Mouse (Mus musculus) liver, adult 2 months (tissue): Measurements from ENCODE around the gene Lars2. TPM values are rescaled to one million over a fixed set of nuclear protein-coding genes. Genes with fewer than 3 reads are reported as not detected.
A peak's percentile ranks its signal among the peaks of the same experiment; 100 is the strongest.

Source experiments
- DNase-seq: peaks from one replicate; pipeline ENCODE4 v3.0.0-alpha.2; 2011; ENCODE audit warnings: low read depth, low spot score; ENCODE audit errors: extremely low read depth
- H3K27ac ChIP-seq: fragments of 200-500 bp; replicated peaks from 2 replicates; pipeline ENCODE4 v1.5.1; 2012; ENCODE audit warnings: low read depth, mild to moderate bottlenecking, control low read depth, inconsistent platforms, low read length; ENCODE audit not compliant: insufficient read depth
- H3K27me3 ChIP-seq: fragments of 200-500 bp; 2 replicates; pipeline ENCODE4 v1.6.1; 2012; ENCODE audit warnings: mild to moderate bottlenecking, moderate library complexity, low read length, inconsistent platforms; ENCODE audit not compliant: control insufficient read depth, insufficient read depth
- H3K36me3 ChIP-seq: fragments of 200-500 bp; 2 replicates; pipeline ENCODE4 v1.6.1; 2012; ENCODE audit warnings: low read length, inconsistent platforms; ENCODE audit not compliant: control insufficient read depth, insufficient read depth
- H3K4me1 ChIP-seq: fragments of 200-500 bp; 2 replicates; pipeline ENCODE4 v1.6.1; 2011; ENCODE audit warnings: low read length; ENCODE audit not compliant: control insufficient read depth, insufficient read depth
- H3K4me3 ChIP-seq: fragments of 200-500 bp; 2 replicates; pipeline ENCODE4 v1.5.1; 2011; ENCODE audit warnings: low read depth, mild to moderate bottlenecking, control low read depth, low read length, moderate library complexity; ENCODE audit not compliant: insufficient read depth
- H3K79me2 ChIP-seq: fragments of 200-500 bp; 2 replicates; pipeline ENCODE4 v1.6.1; 2012; ENCODE audit warnings: inconsistent platforms, mild to moderate bottlenecking, low read length, moderate library complexity; ENCODE audit not compliant: control insufficient read depth, insufficient read depth
- H3K9ac ChIP-seq: fragments of 200-500 bp; 2 replicates; pipeline ENCODE4 v1.6.1; 2012; ENCODE audit warnings: low read depth, mild to moderate bottlenecking, control low read depth, inconsistent platforms, low read length
- CTCF ChIP-seq: fragments of 200-500 bp; IDR thresholded peaks from 2 replicates; pipeline ENCODE4 v1.5.1; 2011; ENCODE audit warnings: low read depth, low read length, control low read depth
- POLR2A ChIP-seq: fragments of 200-500 bp; IDR thresholded peaks from 2 replicates; pipeline ENCODE4 v1.6.1; 2011; ENCODE audit warnings: low read length, control low read depth; ENCODE audit not compliant: insufficient read depth; ENCODE audit errors: extremely low read depth
- WGBS: fragments of 180-500 bp; shearing (Covaris S2); methylation state at CpG from one replicate; pipeline ENCODE4 v1.1.7; 2018; 5-methylcytosine and 5-hydroxymethylcytosine counted together
- polyA plus RNA-seq: library from polyadenylated mRNA; depleted of rRNA; stranded (reverse); fragments of >200 nt; gene quantifications from 2 replicates; pipeline ENCODE4 v1.2.3, GENCODE M21; 2012
- total RNA-seq: library from RNA; depleted of rRNA; stranded (reverse); fragments of >200 nt; gene quantifications from 2 replicates; pipeline ENCODE4 v1.2.3, GENCODE M21; 2014

Lars2 gene
- total and polyA plus RNA-seq, 2 experiments = 24.1 to 482 TPM

- WGBS = 77% methylated on average over 5 of the region's 5 CpGs
- H3K9ac ChIP-seq = no peak overlapping the region
- no peak for DNase-seq
Observed at GRCm38 (mm10) chr9:123497906-123498305, 131.2 kb downstream of the Lars2 start.

GRCm38 (mm10) chr9:123500480-123500879 lies 133.8 kb downstream of the Lars2 start:
- peaks cover 7% of the 10 kb centered on the region; the same call in 1 of the 2 replicates for H3K4me1 ChIP-seq
- H3K36me3 ChIP-seq = peaks cover 5% of the 10 kb centered on the region
- H3K4me3 ChIP-seq = no peak overlapping the region
- H3K27me3 ChIP-seq = no peaks in the 10 kb centered on the region
- no peak overlapping the region for H3K27ac ChIP-seq
- 78% methylated on average over 4 of the region's 4 CpGs for WGBS
- no peak for DNase-seq
- peaks cover 6% of the 10 kb centered on the region; the same call in 1 of the 2 replicates for H3K79me2 ChIP-seq
- TF ChIP-seq POLR2A (no peak), CTCF (no peak)
- no peak overlapping the region for H3K9ac ChIP-seq

More at GRCm38 (mm10) chr9:123497906-123498305, 131.2 kb downstream of the Lars2 start:
- Histone ChIP-seq H3K4me3 (no peak overlapping the region), H3K36me3 (peaks cover 2% of the 10 kb centered on the region), H3K27ac (no peak overlapping the region), H3K27me3 (no peaks in the 10 kb centered on the region), H3K4me1 (peaks cover 9% of the 10 kb centered on the region; the same call in 1 of the 2 replicates), H3K79me2 (peaks cover 6% of the 10 kb centered on the region; the same call in 1 of the 2 replicates)
- no peak for TF ChIP-seq CTCF

DNA sequence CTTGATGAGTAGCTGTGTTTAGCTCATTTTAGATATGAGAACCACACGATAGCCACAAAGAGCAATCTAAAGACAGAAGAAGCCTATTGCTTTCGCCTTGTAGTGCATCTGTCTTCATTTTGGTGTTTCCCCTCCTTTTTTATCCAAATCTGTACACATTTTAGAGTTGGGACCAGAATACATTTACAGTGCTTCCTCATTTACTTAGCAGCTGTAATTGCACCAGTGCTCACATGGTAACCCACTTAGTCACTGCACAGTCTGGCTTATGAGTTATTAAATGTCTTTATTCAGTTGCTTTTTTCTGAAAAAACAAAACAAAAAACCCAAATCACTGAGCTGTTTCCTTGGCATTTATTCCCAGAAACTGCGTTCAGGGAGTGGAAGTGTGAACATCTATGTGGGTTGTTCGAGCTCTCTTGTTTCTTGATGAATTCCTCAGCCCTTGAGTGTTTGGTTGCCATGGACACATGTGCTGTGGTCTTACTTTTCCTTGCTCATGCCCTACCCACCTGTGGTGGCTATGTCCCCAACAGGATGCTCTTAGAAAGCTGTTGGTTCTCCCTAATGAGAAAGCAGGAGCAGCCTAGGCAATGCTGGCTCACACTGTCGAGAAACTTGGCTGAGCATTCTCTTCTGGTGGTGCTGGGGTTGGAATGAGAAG lies 136.6 kb downstream of the Lars2 start:
- WGBS = 88% methylated on average over 5 of the region's 5 CpGs
- no peak overlapping the region for H3K27ac ChIP-seq
- peaks cover 5% of the 10 kb centered on the region for H3K36me3 ChIP-seq
- no peaks in the 10 kb centered on the region for H3K79me2 ChIP-seq
- no peak for TF ChIP-seq CTCF
- no peak for TF ChIP-seq POLR2A
- no peak for DNase-seq
- no peaks in the 10 kb centered on the region for H3K27me3 ChIP-seq
- H3K9ac ChIP-seq = no peak overlapping the region
- peaks cover 7% of the 10 kb centered on the region for H3K4me1 ChIP-seq
- H3K4me3 ChIP-seq = no peak overlapping the region

DNA sequence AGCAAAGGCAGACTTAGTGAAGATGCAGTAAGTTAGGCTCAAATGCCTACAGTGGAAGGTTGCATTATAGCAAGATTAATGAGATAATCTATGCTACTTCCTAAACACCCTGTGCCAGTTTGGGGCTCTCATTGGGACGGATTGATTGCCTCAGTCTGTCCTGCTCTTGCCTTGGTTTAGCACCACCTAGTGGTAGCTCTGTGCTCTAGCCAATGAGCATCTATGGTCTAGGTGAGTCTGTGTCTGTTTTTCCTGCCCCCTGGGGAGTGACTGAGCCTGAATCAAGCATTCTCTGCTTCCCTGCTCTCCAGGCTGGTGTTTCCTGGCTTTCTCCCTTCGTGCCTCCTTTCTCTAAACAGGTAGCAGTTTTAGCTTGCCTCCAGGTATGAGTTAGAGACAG lies 137.6 kb downstream of the Lars2 start:
- no peak overlapping the region for H3K9ac ChIP-seq
- peak; percentile 66 for DNase-seq
- peaks cover 7% of the 10 kb centered on the region for H3K4me1 ChIP-seq
- 12% methylated on average over 2 of the region's 2 CpGs for WGBS
- no peak overlapping the region for H3K4me3 ChIP-seq
- peaks cover 5% of the 10 kb centered on the region for H3K36me3 ChIP-seq
- no peaks in the 10 kb centered on the region for H3K27me3 ChIP-seq
- no peaks in the 10 kb centered on the region for H3K79me2 ChIP-seq
- no peak for TF ChIP-seq POLR2A
- peak; percentile 75 for TF ChIP-seq CTCF
- H3K27ac ChIP-seq = no peak overlapping the region

GRCm38 (mm10) chr9:123505598-123505997 lies 138.9 kb downstream of the Lars2 start:
- H3K4me1 ChIP-seq = peaks cover 16% of the 10 kb centered on the region
- 12% methylated on average over 1 of the region's 1 CpGs for WGBS
- TF ChIP-seq CTCF (no peak), POLR2A (no peak)

More at GRCm38 (mm10) chr9:123505598-123505997, 138.9 kb downstream of the Lars2 start:
- Histone ChIP-seq H3K79me2 (no peaks in the 10 kb centered on the region), H3K27ac (no peak overlapping the region), H3K36me3 (peaks cover 5% of the 10 kb centered on the region), H3K4me3 (no peak overlapping the region), H3K27me3 (no peaks in the 10 kb centered on the region), H3K9ac (no peak overlapping the region)
- no peak for DNase-seq
